Mouse (Mus musculus) cerebellum, adult 11 months (tissue): ENCODE results near the gene Ube2v1.

Experiments used
- DNase-seq: peaks from one replicate; pipeline ENCODE4 v3.0.0; 2022

Ube2v1 gene

GRCm38 (mm10) chr2:167631591-167632448 lies at the start of gene Ube2v1:
Gene Ube2v1, minus strand, starts transcription at chr2:167632095.
- peak; percentile 98 for DNase-seq

GRCm38 (mm10) chr2:167680657-167681056 lies 48.8 kb upstream of the Ube2v1 start:
- no peak for DNase-seq

- DNase-seq: peak; percentile 64
These were observed 48.1 kb upstream of the Ube2v1 start for GRCm38 (mm10) chr2:167679902-167680430.

GRCm38 (mm10) chr2:167678600-167678999 lies 46.7 kb upstream of the Ube2v1 start:
- no peak for DNase-seq

GRCm38 (mm10) chr2:167675120-167675909 lies 43.4 kb upstream of the Ube2v1 start:
- no peak for DNase-seq

GRCm38 (mm10) chr2:167672212-167672685 lies 40.4 kb upstream of the Ube2v1 start:
- no peak for DNase-seq

GRCm38 (mm10) chr2:167671101-167671633 lies 39.3 kb upstream of the Ube2v1 start:
- DNase-seq: no peak

GRCm38 (mm10) chr2:167669398-167669797 lies 37.5 kb upstream of the Ube2v1 start:
- no peak for DNase-seq

GRCm38 (mm10) chr2:167668426-167668825 lies 36.5 kb upstream of the Ube2v1 start:
- DNase-seq: no peak

- no peak for DNase-seq
These were observed 34.2 kb upstream of the Ube2v1 start for GRCm38 (mm10) chr2:167665972-167666713.

- no peak for DNase-seq
These were observed 30.8 kb upstream of the Ube2v1 start for GRCm38 (mm10) chr2:167662713-167663112.

- peak; percentile 89 for DNase-seq
These were observed 29.6 kb upstream of the Ube2v1 start, which contains the start of gene Gm20431 for GRCm38 (mm10) chr2:167661270-167662203. Gene Gm20431, minus strand, starts transcription at chr2:167661496.

- no peak for DNase-seq
These were observed 28.7 kb upstream of the Ube2v1 start for GRCm38 (mm10) chr2:167660611-167660971.

- DNase-seq: peak; percentile 43
These were observed 28.1 kb upstream of the Ube2v1 start for GRCm38 (mm10) chr2:167659847-167660610.

- DNase-seq: no peak
These were observed 27.4 kb upstream of the Ube2v1 start for GRCm38 (mm10) chr2:167659177-167659846.

GRCm38 (mm10) chr2:167658712-167659111 lies 26.8 kb upstream of the Ube2v1 start:
- no peak for DNase-seq

GRCm38 (mm10) chr2:167657973-167658372 lies 26.1 kb upstream of the Ube2v1 start:
- no peak for DNase-seq

GRCm38 (mm10) chr2:167656629-167657478 lies 25.0 kb upstream of the Ube2v1 start:
- DNase-seq: no peak
